Mouse (Mus musculus): Measurements from ENCODE around the gene Pcnx2.

GRCm38 (mm10) chr8:125741855-125742254, 156.3 kb downstream of the Pcnx2 start:
- TF ChIP-seq GATA1 (IDR thresholded peaks at IDR 0.05; ENCODE audit: low read length) (no peak), TAL1 (IDR thresholded peaks at IDR 0.05; ENCODE audit: low read length) (no peak)

Data from erythroblast, embryonic 14.5 days (primary cell).